Mouse (Mus musculus) heart, adult 11 months (tissue): ENCODE measurements at regions not wholly inside any gene's neighbourhood (a gene's known extent, or its start where the extent isn't known, plus 50 kb on each side); places are given as distances from the start of the nearest gene placed in this dataset.

Experiments
- DNase-seq: peaks from one replicate; pipeline ENCODE4 v3.0.0; 2022

- DNase-seq, result no peak
Measured at GRCm38 (mm10) chr11:45058658-45059057, 441.5 kb downstream of the Ebf1 start.

DNA sequence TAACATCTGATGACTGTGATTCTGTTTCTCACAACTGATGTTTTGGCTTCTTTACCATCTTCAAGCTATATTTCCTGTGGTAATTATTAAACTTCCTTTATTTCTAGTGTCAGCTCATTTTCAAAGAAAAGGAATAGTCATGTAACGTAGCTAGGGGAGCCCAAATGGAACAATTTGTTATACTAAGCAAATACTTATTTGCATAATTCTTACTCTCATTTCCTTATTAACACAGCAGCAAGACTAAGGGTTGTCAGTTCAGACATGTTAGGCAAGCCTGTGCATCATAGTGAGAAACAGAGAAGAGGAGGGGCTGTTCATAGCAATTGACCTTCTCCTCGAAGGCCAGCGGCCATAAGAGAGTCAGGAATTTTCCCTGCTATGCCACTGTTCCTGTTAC, 449.5 kb downstream of the Ebf1 start:
- no peak for DNase-seq

- DNase-seq, result no peak
Measured at GRCm38 (mm10) chr11:45070280-45070679, 453.2 kb downstream of the Ebf1 start.

DNA sequence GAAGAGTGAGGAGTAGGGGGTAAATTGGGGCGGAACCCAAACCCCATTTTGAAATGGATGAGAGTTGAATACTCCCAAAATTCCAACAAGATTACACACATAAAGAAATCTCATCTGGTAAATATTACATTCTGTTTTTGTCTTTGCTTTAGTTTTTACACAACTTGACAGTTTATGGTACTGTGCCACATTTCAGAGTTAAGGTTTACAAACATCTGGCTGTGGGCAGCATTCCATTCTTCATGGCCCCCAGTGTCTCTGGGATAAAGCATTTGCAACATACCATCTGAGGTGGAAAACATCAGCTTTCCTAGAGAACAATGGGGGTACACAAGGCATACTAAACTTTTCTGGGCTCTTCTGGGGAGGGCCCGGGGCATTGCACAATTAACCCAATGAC, 454.1 kb downstream of the Ebf1 start:
- DNase-seq, result no peak

DNA sequence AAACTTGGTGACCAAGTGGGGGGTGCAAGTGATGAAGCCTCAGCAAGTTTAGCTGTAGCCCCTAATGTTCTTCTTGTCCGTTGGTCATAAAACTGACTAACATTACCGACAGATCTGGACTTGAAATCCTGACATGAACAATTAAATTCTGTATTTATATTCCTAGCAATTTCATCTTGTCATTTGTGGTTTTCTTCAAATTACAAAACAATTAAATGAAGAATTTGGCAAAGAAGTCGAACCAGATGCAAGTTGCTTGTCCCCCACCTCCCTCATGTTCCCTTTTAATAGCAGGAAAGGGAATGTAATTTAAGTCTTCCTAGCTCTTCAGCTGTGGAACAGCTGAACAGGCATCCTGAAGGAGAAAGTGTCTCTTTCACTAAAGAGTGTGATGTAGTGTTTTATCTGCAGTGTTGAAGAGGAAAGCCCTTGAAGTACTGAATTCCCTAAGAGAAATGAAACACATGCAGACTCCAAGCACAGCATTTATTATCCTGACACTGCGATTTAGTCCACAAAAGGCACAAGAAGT, 467.5 kb downstream of the Ebf1 start:
- DNase-seq, result no peak

DNA sequence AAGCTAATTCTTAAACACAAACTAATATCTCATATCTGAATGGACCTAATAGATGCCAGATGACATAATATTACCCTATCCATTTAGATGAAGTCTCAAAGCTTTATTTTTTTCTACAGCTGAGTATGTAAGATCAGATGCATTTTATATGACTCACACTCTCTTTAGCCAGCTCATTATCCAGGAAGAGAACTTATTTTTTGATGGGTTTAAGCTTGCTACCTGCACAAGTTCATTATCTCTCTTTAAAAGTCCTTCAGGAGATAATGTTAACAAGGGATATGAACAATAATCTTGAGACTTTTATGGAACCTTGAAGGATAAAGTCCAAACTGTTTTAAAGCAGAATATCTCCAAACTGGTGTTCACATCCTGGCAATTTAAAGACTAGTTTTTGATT, 468.0 kb downstream of the Ebf1 start:
- DNase-seq, result no peak

- DNase-seq, result no peak
Measured at GRCm38 (mm10) chr11:45087186-45087915, 470.2 kb downstream of the Ebf1 start.

GRCm38 (mm10) chr11:45088286-45088685, 471.2 kb downstream of the Ebf1 start:
- no peak for DNase-seq

DNA sequence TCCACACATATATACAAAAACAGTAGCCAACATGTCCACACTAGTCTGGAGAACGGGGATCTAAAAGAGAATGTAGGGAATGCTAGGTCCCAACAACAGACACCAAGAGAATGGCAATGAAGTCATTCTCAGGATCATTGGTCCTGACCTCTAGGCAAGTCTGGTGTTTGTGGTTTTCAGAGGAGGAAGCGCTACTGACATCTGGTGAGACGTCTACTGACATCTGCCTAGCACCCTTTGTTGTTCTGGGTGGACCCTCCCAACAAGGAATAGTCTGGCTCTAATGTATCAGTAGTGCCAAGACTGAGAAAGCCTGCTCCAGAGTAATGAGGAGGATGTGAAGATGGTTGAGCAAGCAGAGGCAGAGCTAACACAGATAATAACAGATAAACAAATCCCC, 472.4 kb downstream of the Ebf1 start:
- no peak for DNase-seq

- peak; percentile 97 for DNase-seq
Measured at GRCm38 (mm10) chr11:45103498-45104336, 486.6 kb downstream of the Ebf1 start.

GRCm38 (mm10) chr11:45116702-45117101, 499.6 kb downstream of the Ebf1 start:
- peak; percentile 88 for DNase-seq

GRCm38 (mm10) chr11:45123276-45123675, 506.2 kb downstream of the Ebf1 start:
- no peak for DNase-seq

GRCm38 (mm10) chr11:45136781-45137180, 519.7 kb downstream of the Ebf1 start:
- DNase-seq, result no peak

GRCm38 (mm10) chr11:45138351-45138975, 521.3 kb downstream of the Ebf1 start:
- no peak for DNase-seq

- DNase-seq, result no peak
Measured at GRCm38 (mm10) chr11:45140490-45140889, 523.4 kb downstream of the Ebf1 start.

- DNase-seq, result no peak
Measured at GRCm38 (mm10) chr11:45154070-45154469, 537.0 kb downstream of the Ebf1 start.

GRCm38 (mm10) chr11:45154497-45154896, 537.4 kb downstream of the Ebf1 start:
- DNase-seq, result no peak

GRCm38 (mm10) chr11:45155782-45156181, 538.7 kb downstream of the Ebf1 start:
- no peak for DNase-seq

DNA sequence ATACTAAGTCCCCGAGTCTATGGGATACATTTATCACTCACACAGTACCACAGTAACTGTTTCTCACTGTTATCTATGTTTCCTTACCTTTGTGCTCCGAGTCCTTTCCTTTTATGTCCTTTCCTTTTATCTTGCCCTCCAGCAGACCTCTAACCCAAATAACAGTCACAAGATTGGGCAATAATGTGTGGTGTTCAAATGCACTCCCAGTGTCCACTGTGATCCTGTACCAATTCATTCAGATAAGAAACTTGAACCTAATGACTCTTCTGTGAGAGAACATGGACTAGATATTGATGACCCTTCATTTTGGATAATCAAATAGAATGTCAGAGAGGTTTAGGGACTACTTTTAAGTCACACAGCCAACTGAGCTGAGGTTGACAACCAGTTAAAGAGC, 541.2 kb downstream of the Ebf1 start:
- DNase-seq, result no peak

DNA sequence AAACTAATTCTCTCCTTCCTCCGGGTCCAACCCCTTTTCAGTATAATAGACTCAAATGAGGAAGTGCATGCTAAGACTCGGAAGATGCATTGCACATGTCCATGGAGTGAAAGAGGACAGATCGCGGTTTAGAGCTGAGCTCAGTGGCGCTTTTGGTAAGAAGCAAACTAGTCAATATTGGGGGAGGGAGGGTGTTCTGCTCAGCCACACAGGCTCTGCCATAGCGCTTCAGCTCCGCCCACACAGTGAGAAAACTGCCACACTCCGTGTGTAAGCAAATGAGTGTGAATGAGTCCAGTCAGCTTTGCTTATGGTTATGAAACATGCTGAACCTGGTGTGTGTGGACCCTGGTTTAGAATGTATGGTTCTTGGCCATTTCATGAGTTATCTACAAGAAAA, 543.8 kb downstream of the Ebf1 start:
- peak; percentile 70 for DNase-seq

GRCm38 (mm10) chr11:45173546-45173945, 556.4 kb downstream of the Ebf1 start:
- DNase-seq, result peak; percentile 79

GRCm38 (mm10) chr11:45174071-45174470, 557.0 kb downstream of the Ebf1 start:
- DNase-seq, result no peak
